Mouse (Mus musculus) brain, embryonic 14.5 days (tissue): ENCODE data around the gene Dpep2nb.

Source experiments
- CTCF ChIP-seq: fragments of 200-500 bp; IDR thresholded peaks from 2 replicates; pipeline ENCODE4 v1.5.1; 2012; ENCODE audit warnings: inconsistent platforms, mild to moderate bottlenecking, moderate library complexity, borderline replicate concordance; ENCODE audit not compliant: insufficient read depth, insufficient read length; ENCODE audit errors: extremely low read depth
- POLR2A ChIP-seq: fragments of 200-500 bp; IDR thresholded peaks from 2 replicates; pipeline ENCODE4 v1.6.1; 2012; ENCODE audit warnings: mild to moderate bottlenecking, inconsistent platforms, borderline replicate concordance; ENCODE audit not compliant: poor library complexity, insufficient read depth, insufficient read length, severe bottlenecking; ENCODE audit errors: extremely low read depth

- TF ChIP-seq CTCF = no peak
- TF ChIP-seq POLR2A = no peak
Observed at GRCm38 (mm10) chr8:105971019-105971720, 34.6 kb downstream of the Dpep2nb start.
